Mouse (Mus musculus) liver, adult 2 months (tissue): ENCODE measurements around the gene Stat3.

Experiments
- CTCF ChIP-seq: fragments of 200-500 bp; IDR thresholded peaks from 2 replicates; pipeline ENCODE4 v1.5.1; 2011; ENCODE audit warnings: low read depth, low read length, control low read depth
- POLR2A ChIP-seq: fragments of 200-500 bp; IDR thresholded peaks from 2 replicates; pipeline ENCODE4 v1.6.1; 2011; ENCODE audit warnings: low read length, control low read depth; ENCODE audit not compliant: insufficient read depth; ENCODE audit errors: extremely low read depth

DNA sequence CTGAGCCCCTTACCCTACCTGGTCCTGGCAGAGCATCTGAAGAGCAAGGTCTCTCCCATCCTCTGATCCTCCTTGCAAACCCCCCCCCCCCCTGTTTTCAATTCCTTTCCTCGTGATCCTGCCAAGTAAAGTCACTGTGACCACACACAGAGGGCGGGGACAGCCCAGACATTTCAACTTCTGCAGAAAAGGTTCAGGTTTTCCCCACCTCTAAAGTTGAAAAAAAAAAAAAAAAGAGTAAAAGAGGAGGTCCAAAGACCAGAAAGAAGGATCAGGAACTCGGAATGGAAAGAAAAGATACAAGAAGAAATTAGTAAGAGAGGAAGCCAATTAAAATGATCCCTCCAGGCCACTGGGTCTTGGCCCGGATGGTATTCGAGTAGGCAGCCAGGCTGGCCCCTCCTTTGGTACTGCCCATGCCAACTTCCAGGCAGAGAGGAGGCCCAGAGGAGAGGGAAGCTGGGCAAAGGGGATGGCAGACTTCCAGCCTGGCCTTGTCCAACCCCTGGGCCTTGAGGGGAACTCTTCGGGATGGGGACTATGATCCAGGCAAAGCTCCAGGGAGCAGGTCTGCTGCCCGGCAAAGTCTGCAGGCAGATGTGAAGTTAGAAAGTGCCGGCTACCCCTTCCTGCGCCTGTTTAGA lies 80.3 kb downstream of the Stat3 start, which contains the start of gene Stat5a:
- TF ChIP-seq CTCF, result no peak
- TF ChIP-seq POLR2A, result no peak
